Mouse (Mus musculus): ENCODE measurements around the gene Fam50a.

DNA sequence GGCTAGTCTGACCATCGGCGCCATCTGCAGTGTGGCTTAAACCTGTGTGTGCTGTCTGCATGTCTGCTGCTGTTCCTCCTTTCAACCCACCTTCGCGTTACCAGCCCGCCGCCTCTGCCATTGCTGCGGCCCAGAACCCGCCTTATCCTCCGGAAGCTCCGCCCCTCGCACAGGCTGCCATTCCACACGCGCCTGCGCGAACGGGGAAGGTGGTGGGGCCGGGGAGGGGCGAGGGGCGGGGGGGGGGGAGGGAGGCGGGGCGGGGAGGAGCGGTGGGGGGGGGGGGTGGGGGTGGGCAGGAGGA lies 40.6 kb downstream of the Fam50a start, which contains the start of gene Lage3:
- TF ChIP-seq CTCF (conservative IDR thresholded peaks at IDR 0.05; ENCODE audit: low read length), result no peak
- no peak for TF ChIP-seq POU5F1 (IDR thresholded peaks at IDR 0.05; ENCODE audit: borderline replicate concordance, low read length)
- no peak for TF ChIP-seq NANOG (IDR thresholded peaks at IDR 0.05; ENCODE audit: borderline replicate concordance, low read length)

Measured in E14TG2a.4 (cell line).